Mouse (Mus musculus) megakaryocyte, embryonic 14.5 days (primary cell): ENCODE results near the gene Pex5. TPM values are rescaled to one million over a fixed set of nuclear protein-coding genes. Genes with fewer than 3 reads are reported as not detected.

Source experiments
- H3K27me3 ChIP-seq: replicated peaks from 2 replicates; pipeline ENCODE3; 2012; ENCODE audit warnings: inconsistent platforms
- H3K36me3 ChIP-seq: replicated peaks from 2 replicates; pipeline ENCODE3; 2012; ENCODE audit warnings: low read length, inconsistent platforms, mixed read lengths
- H3K4me1 ChIP-seq: 2 replicates; pipeline ENCODE4 v1.6.1; 2012; ENCODE audit warnings: inconsistent platforms
- H3K4me3 ChIP-seq: replicated peaks from 2 replicates; pipeline ENCODE3; 2012; ENCODE audit warnings: moderate library complexity, mild to moderate bottlenecking, inconsistent platforms
- H3K9me3 ChIP-seq: 2 replicates; pipeline ENCODE4 v1.6.1; 2012; ENCODE audit warnings: inconsistent platforms
- FLI1 ChIP-seq: IDR thresholded peaks from 2 replicates; pipeline ENCODE4 v1.6.1; 2012; ENCODE audit warnings: low read length, inconsistent platforms, mixed read lengths
- GATA1 ChIP-seq: IDR thresholded peaks from 3 replicates; pipeline ENCODE4 v1.6.1; 2012; ENCODE audit warnings: mixed read lengths, low read length, inconsistent platforms, borderline replicate concordance
- polyA plus RNA-seq: library from polyadenylated mRNA; stranded (reverse); fragments of >175 nt; gene quantifications from 2 replicates; pipeline ENCODE4 v1.2.3, GENCODE M21; 2012; ENCODE audit warnings: low replicate concordance; ENCODE audit not compliant: insufficient read depth

Gene Pex5
- polyA plus RNA-seq, 1 experiment = 7.5 TPM

DNA sequence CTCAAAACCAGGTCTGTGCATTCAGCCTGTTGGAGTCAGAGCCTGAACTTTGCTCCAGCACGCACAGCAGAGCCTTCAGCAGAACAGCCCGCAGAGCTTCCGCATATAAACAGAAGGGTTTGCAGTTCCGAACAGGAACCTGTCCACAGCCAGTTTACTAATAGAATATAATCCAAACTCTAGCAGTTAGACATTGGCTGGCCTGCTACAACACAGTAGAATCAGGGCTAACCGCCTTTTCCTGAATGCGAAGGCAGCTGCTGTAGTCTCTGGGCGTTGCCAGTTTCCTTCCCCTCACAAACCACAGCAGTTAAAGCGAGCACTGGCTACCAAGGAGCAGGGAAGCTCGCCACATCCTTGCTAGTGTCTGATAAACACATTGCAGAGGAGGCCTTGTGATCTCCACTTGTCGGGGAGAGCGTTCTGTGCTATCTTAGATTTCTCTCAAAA is 39.4 kb downstream of the Pex5 start:
- peaks cover 42% of the 10 kb centered on the region for H3K27me3 ChIP-seq
- H3K4me3 ChIP-seq = peak overlapping the region; percentile 83
- peaks cover 53% of the 10 kb centered on the region for H3K4me1 ChIP-seq
- H3K36me3 ChIP-seq = no peaks in the 10 kb centered on the region
- TF ChIP-seq FLI1 (peak; percentile 70; the same call in 1 of the 2 replicates), GATA1 (no peak; the same call in 2 of the 3 replicates)
- no peaks in the 10 kb centered on the region for H3K9me3 ChIP-seq

DNA sequence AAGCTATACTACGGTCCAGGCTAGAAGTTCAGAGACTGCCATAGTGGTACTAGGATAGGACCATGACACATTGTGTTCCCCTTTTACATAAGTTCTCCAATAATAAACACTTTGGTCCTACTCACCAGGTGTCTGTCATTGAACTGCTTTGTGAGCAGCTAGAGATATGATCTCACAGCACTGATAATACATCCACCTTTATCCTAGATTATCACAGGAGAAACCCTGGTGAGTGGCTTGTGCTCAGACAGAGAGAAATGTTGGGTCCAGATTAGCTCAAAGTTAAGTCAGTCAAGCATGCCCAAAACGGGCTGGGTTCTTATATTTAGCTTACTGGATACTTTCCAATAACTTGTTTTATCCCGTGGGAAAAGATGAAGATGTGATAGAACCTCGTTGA is 40.2 kb downstream of the Pex5 start:
- TF ChIP-seq GATA1 (no peak), FLI1 (no peak)
- Histone ChIP-seq H3K9me3 (no peaks in the 10 kb centered on the region), H3K4me3 (no peak overlapping the region), H3K27me3 (peaks cover 49% of the 10 kb centered on the region), H3K36me3 (no peaks in the 10 kb centered on the region), H3K4me1 (peaks cover 52% of the 10 kb centered on the region)

DNA sequence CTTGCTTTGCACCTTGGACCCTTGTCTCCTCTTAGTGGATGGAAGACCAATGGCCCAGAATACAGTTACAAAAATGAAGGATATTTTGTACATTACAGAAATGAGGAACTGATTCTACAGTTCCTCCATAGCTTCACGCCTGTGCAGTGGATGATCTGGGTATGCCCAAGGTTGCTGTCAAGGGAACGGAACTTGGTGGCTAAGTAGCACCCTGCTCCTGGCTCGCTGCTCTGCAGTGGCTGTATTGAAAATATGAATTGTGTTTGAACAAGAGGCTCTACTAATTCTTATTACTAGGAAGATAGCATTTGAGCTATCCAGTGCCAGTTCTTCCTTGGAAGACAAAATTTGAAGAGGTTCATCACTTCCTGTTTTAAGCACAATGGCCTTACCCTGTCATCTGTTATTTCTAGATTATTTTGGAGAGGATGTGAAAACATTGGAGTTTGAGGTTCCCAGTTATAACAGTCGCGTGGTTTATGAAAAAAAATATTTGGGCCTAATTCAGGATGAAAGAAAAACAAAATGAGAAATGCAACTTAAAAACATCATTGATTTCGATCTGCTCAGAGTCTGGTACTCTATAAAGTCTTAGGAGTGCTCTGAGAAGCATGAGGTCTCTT is 41.2 kb downstream of the Pex5 start:
- peaks cover 53% of the 10 kb centered on the region for H3K27me3 ChIP-seq
- H3K9me3 ChIP-seq = no peaks in the 10 kb centered on the region
- TF ChIP-seq FLI1 (no peak), GATA1 (no peak)

DNA sequence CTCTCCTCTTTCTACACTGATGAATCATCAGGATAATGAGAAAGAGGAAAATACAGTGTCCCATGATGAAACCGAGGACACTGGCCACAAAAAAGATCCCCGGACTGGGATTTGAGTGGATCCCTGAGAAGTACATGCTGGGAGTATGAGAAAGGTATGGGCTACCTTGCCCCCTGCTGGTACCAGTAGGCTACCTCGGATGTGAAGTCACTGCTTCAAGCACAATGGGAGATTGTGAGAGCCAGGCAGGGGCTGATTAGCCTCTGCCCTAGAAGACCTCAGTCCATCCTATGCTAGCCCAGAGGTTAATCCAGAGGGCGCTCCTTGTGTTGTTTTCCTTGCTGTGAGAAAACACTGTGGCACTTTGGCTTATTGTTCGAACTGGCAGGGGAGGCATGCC is 50.5 kb downstream of the Pex5 start:
- H3K4me3 ChIP-seq = no peak overlapping the region
- TF ChIP-seq GATA1 (no peak), FLI1 (no peak)
- peaks cover 46% of the 10 kb centered on the region for H3K27me3 ChIP-seq

More for the DNA sequence above, 41.2 kb downstream of the Pex5 start:
- H3K4me3 ChIP-seq = no peak overlapping the region
- H3K4me1 ChIP-seq = peaks cover 49% of the 10 kb centered on the region
- no peaks in the 10 kb centered on the region for H3K36me3 ChIP-seq

DNA sequence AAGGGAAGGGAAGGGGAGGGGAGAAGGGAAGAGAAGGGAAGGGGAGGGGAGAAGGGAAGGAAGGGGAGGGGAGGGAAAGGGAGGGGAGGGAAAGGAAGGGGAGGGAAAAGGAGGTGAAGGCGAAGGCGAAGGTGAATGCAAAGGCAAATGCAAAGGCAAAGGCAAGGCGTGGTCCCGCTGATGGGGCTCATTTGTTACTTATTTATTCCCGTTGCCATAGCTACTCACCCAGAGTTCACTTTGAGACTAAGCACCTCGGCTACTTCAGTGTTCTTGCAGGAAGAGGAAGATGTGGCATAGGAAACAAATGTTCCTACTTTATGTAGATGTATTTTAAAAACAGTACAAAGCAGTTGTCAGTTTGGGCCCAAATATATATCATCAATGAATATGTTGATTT is 54.3 kb downstream of the Pex5 start:
- TF ChIP-seq FLI1 (no peak), GATA1 (no peak)
- peaks cover 36% of the 10 kb centered on the region for H3K27me3 ChIP-seq
- H3K36me3 ChIP-seq = no peaks in the 10 kb centered on the region
- H3K4me3 ChIP-seq = no peak overlapping the region
- no peaks in the 10 kb centered on the region for H3K9me3 ChIP-seq
- peaks cover 9% of the 10 kb centered on the region; the same call in 1 of the 2 replicates for H3K4me1 ChIP-seq

More for the DNA sequence above, 50.5 kb downstream of the Pex5 start:
- Histone ChIP-seq H3K4me1 (peaks cover 5% of the 10 kb centered on the region; the same call in 1 of the 2 replicates), H3K36me3 (no peaks in the 10 kb centered on the region), H3K9me3 (peaks cover 4% of the 10 kb centered on the region; the same call in 1 of the 2 replicates)

DNA sequence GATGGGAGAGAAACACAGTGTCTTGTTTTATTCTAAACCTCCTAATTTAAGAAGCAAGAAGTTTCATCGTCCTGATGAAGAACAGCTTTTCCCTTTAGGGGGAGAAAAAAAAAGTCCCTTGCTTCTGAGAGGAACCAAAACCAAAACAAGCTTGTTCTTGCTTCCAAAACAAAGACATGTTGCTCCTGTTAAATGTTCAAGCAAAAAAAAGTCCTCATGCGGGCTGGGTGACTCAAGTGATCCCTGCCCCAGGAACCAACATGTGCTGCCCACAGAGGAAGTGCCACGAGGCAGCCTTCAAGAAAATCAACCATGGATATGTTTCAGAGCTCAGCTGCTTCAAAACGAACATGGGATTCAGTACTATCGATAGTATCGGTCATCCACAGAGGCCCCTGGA is 55.9 kb downstream of the Pex5 start:
- Histone ChIP-seq H3K4me1 (peaks cover 9% of the 10 kb centered on the region; the same call in 1 of the 2 replicates), H3K36me3 (no peaks in the 10 kb centered on the region), H3K4me3 (no peak overlapping the region), H3K27me3 (peaks cover 36% of the 10 kb centered on the region), H3K9me3 (no peaks in the 10 kb centered on the region)
- no peak for TF ChIP-seq GATA1
- TF ChIP-seq FLI1 = no peak

DNA sequence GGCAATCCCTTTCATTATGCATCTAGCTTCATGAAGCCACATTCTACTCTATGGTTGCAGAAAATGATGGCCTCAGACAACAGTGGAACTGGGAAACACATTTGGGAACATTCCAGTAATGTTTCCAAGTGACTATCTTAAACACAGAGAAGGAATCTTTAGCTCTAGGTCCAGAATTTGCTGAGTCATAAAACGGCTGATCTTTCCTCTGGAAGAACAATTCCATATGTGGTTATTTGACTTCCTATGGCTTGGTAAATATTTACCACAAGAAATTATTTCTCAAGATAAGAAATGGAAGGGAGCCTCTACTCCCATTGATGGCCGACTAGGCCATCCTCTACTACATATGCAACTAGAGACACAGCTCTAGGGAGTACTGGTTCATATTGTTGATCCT is 61.6 kb downstream of the Pex5 start:
- no peak for TF ChIP-seq FLI1
- TF ChIP-seq GATA1 = no peak
- H3K4me1 ChIP-seq = peaks cover 12% of the 10 kb centered on the region; the same call in 1 of the 2 replicates
- peaks cover 40% of the 10 kb centered on the region for H3K27me3 ChIP-seq
- H3K9me3 ChIP-seq = peaks cover 18% of the 10 kb centered on the region
- no peaks in the 10 kb centered on the region for H3K36me3 ChIP-seq
- H3K4me3 ChIP-seq = no peak overlapping the region

Other genes starting within 250 kb of the Pex5 start
- gene Vmn2r27, start 183.2 kb downstream of the Pex5 start, polyA plus RNA-seq = not detected in 2 replicates
- gene Cd163, start 110.4 kb downstream of the Pex5 start, polyA plus RNA-seq = not detected in 2 replicates
- 35.8 and 76.2 TPM in 2 replicates for gene Clstn3, start 49.7 kb upstream of the Pex5 start, polyA plus RNA-seq
- gene C1rl, start 78.0 kb upstream of the Pex5 start, polyA plus RNA-seq = 0.96 TPM in 1 of 2 replicates, not detected in the other
- gene C1ra, start 97.3 kb upstream of the Pex5 start, polyA plus RNA-seq = 0.54 TPM in 1 of 2 replicates, not detected in the other
- gene C1s1, start 127.3 kb upstream of the Pex5 start, polyA plus RNA-seq = 0.04 TPM in 1 of 2 replicates, not detected in the other
- gene C1rb, start 155.2 kb upstream of the Pex5 start, polyA plus RNA-seq = not detected in 2 replicates
- not detected in 2 replicates for gene C1s2, start 221.0 kb upstream of the Pex5 start, polyA plus RNA-seq
- gene Lpcat3, start 248.0 kb upstream of the Pex5 start, polyA plus RNA-seq = 119 and 190 TPM in 2 replicates